Mouse (Mus musculus) C3H10T1/2 (cell line): ENCODE results near the gene Olfr368. TPM values are rescaled to one million over a fixed set of nuclear protein-coding genes. Genes with fewer than 3 reads are reported as not detected.

ENCODE experiments used
- polyA plus RNA-seq, 2 experiments: library from polyadenylated mRNA; unstranded; fragments of >200 nt; fragmentation: generic; extraction: Trizol; gene quantifications; one replicate each; pipeline ENCODE4 v1.2.1; 2012; ENCODE audit warnings: missing spikeins in 2 of 2

Olfr368 gene
- polyA plus RNA-seq = not detected

DNA sequence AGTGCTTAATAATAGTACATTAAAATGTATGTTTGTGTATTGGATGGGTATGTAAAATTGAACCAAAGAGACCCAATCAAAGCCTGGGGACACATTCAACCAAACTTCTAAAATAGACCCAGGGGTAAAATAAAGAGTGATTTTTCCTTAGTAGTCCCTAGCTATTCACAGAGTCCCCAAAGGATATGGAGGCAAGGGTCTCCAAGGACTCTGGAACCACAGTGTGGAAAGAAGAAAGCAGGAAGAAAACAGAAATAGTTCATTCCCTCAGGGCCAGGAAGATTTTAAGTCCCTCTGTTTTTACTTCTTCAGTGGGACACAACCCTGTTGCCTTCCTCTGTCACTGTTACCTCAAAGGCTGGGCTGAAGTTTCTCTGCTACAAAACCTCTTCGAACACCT is at the start of gene Olfr368:
Gene Olfr368 (plus strand): TSS at position 301 of the 400 bp plus-strand sequence.

DNA sequence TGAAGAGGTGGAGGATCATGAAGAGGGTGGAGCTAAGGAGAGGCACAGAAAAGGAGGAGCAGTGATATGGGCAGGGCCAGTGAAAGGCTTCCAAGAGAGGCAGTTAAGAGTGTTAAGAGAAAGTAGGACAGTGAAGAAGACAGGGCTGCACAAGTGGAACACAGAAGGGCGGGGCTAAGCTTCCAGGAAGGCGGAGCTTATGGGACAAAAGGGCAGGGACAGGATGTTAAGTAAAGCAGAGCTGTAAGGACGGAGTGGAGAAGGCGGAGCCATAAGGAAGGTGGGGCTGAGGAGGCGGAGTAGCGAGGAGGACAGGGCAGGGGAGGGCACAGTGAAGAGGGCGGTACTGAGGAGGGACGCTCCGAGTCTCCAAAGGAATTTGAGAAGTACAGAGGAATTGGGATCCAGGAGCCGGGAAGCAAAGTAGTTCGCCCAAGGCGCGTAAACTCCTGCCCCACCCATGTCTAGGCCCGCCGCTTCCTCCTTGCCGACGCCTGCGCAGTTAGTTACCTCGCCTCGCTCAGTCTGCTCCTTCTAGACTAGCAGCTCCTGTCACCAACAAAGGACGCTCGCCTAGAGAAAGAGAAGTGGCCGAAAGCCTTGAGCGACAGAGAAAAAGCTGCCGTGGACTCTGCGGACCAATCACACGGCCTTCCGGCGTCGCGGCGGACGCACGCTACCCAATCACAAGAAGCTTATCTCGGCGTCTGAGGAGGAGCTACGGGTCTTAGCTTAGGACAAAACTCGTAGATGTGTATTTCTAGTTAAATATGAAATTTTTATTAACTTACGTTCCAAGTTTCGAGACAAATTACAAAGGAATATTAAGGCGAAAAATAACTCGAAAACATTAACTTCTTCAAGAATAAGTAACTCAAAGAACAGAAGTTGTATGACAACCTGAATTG is 32.6 kb downstream of the Olfr368 start, which contains the start of gene Pdcl:
Gene Pdcl (minus strand): TSS at position 700 of the 908 bp plus-strand sequence.

Other genes with a start within 250 kb of the Olfr368 start
- not detected for gene Olfr361, start 237.2 kb upstream of the Olfr368 start, polyA plus RNA-seq
- gene Olfr362, start 208.6 kb upstream of the Olfr368 start, polyA plus RNA-seq = not detected
- gene Olfr364-ps1, start 187.2 kb upstream of the Olfr368 start, polyA plus RNA-seq = not detected
- not detected for gene Olfr365, start 138.3 kb upstream of the Olfr368 start, polyA plus RNA-seq
- not detected for gene Olfr366, start 114.9 kb upstream of the Olfr368 start, polyA plus RNA-seq
- gene Pdcl, start 32.8 kb downstream of the Olfr368 start, polyA plus RNA-seq = 1 to 10 TPM in 1 of 2 experiments, under 1 TPM in 1; 0.54 to 7.2 TPM
- 1 to 10 TPM in 1 of 2 experiments, under 1 TPM in 1; 0.28 to 3.0 TPM for gene Rc3h2, start 96.4 kb downstream of the Olfr368 start, polyA plus RNA-seq
- under 1 TPM; 0.06 to 0.55 TPM for gene Zbtb26, start 116.6 kb downstream of the Olfr368 start, polyA plus RNA-seq
- 1 to 10 TPM in 1 of 2 experiments, under 1 TPM in 1; 0.13 to 1.1 TPM for gene Zbtb6, start 116.7 kb downstream of the Olfr368 start, polyA plus RNA-seq
- gene Rabgap1, start 116.8 kb downstream of the Olfr368 start, polyA plus RNA-seq = 10 to 100 TPM in 1 of 2 experiments, under 1 TPM in 1; 0.54 to 11.1 TPM
- gene Gpr21, start 189.8 kb downstream of the Olfr368 start, polyA plus RNA-seq = under 1 TPM in 1 of 2 experiments, not detected in 1; 0.06 TPM